Mouse (Mus musculus): ENCODE measurements at regions not wholly inside any gene's neighbourhood (a gene's known extent, or its start where the extent isn't known, plus 50 kb on each side); places are given as distances from the start of the nearest gene placed in this dataset.

DNA sequence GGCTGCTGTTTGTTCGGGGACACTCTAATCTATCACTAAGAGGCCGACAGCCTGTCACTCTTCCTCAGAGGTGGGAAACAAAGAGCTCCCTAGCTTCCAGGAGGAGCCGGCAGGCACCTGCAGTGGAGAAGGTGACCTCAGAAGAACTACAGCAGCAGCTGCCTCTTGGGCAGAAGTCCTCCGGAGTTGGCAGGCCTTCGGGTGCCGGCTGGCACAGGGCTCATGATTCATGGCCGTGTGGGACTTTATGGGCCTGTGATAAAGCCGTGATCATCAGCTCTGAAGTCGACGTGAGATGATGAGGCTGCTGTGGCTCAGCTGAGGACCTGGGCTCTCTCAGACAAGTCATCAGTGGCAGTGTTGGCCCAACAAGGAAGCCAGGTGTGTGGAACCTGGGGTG is 208.9 kb upstream of the Lrfn2 start:
- no peak for TF ChIP-seq POLR2A (IDR thresholded peaks at IDR 0.05; ENCODE audit: insufficient read depth, low read depth, low read length)
- TF ChIP-seq CTCF (IDR thresholded peaks at IDR 0.05; ENCODE audit: insufficient read depth, low read depth, low read length): no peak
